Mouse (Mus musculus): ENCODE measurements around the gene Arel1.

Arel1 gene

DNA sequence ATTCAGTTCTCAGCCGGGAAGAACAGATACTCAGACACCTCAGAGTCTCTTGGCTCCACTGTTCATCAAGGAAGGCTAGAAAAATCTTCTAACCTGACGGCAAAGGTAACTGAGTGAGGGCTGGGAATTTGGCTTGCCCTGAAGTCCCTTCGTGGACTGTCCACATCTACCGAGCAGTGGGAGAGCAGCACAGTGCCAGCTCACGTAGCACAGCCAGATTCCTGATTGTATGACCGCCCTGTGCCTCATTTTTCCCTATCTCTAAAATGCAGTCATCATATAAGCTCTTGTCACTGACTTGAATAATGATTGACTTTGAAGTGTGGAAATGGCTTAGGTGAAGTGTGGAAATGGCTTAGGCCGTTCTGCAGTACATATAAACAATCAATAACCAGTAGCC is 66.3 kb downstream of the Arel1 start:
- DNase-seq: no peak

DNA sequence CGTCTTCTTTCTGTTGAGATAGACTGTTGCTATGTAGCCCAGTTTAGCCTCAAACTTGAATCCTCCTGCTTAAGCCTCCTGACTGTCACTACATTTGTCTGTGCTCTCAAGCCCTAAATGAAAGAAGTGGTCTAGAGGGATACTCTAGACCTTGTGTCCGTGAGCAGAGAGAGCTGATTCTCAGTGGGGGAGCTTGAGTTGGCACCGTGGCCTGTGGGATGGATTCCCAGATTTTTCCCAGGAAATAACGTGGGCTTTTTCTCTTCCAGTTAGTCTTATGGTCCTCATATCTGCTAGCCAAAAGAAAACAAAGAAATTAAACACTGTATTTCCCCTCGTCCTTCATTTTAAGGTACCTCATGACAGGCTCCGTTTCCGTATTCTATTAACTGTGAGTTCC is 70.4 kb downstream of the Arel1 start:
- DNase-seq: no peak

DNA sequence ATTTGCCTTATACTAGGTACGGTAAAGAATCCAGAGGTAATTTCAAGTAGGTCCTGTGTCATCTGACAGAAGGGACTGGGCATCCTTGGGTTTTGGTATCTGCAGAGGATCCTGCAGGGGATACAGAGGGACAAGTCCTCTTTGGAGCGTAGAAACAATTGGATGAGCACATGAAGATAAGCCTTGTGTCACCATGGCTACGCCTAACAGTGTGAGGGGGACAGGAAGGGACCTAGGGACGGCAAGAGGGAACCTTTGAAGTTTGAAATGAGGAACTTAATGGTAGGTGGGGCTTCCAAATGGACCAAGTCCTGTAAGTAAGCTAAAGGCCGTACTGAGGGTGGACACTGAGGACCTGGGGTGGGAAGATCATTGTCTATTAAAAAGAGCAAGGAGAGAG is 73.4 kb downstream of the Arel1 start:
- no peak for DNase-seq

DNA sequence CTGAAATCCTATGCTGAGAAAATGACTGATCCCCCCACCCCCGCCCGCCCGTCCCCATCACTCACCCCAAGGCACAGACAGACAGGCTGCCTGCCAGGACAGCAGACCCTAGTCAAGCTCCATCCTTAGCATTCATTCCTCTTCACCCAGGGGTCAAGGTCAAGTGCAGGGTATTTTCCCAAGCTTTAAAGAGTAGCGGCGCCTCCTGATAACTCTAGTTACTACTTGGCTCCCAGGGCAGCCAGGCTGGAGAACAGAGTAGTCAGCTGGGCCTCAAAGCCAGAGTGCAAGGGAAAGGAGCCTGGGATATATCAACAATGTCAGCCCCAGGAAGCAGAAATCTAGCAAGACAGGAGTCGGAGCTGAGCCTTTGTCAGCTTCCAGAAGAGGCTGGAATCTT is 74.5 kb downstream of the Arel1 start:
- no peak for DNase-seq

DNA sequence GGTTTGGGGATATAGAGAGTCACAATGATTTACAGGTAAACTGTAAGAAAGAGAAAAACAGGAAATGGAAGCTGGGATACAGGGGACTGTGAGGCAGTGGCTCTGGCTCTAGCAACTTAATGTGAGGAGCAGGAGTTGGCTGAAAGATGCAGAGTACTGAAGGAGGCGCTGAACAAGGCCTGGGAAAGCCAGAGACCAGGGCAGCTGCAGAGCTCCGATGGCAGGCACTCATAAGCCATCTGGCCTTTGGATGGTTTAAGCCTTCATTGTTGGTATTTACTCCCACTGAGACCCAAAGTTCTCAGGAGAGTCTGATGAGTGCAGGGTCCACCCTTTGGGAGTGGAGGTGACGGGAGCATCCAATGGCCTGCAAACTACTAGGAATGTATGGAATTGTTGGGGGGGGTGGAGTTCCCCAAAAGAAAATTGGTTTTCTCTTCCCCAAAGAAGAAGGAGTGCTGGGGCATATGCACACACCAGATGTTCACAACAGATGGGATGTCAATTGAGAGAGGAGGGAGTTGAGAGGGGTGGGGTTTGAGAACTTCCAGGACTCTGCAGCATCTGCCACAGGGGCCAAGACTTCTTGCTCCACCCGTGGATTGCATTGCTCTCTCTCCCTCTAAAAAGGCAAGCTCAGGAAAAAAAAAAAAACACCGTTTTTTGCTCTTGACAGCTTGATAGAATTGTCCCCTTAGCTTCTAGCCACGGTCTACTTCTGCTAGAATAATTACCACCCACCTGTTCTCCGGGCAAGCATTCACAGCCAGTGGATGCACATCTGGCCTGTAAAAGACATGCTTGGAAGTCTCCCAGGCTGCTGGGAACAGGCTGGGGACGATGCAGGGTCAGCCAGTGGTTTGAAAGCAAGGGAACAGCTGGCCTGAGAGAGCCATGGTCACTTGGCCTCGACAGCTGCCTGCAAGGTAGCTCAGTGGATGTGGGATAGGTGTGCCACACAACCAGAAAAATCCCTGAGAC is 76.8 kb downstream of the Arel1 start:
- DNase-seq: no peak

DNA sequence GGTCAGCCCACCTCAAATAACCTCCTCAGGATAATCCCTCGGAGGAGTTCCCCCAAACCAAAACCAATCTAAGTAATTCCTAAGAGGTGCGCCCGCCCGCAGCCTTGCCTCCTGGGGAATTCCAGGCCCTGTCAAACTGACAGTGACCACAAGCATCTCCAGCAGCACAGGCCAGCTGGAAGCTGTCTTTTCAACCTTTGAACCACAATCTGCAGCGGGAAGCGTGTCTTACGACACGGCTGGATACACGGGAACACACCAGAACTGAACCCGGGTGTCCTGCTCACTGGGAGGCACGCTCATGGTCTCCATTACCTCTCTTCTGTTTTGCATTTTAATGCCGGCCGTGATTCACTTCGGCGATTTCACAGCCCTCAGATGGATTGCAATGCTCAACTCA is 80.4 kb downstream of the Arel1 start:
- no peak for DNase-seq

DNA sequence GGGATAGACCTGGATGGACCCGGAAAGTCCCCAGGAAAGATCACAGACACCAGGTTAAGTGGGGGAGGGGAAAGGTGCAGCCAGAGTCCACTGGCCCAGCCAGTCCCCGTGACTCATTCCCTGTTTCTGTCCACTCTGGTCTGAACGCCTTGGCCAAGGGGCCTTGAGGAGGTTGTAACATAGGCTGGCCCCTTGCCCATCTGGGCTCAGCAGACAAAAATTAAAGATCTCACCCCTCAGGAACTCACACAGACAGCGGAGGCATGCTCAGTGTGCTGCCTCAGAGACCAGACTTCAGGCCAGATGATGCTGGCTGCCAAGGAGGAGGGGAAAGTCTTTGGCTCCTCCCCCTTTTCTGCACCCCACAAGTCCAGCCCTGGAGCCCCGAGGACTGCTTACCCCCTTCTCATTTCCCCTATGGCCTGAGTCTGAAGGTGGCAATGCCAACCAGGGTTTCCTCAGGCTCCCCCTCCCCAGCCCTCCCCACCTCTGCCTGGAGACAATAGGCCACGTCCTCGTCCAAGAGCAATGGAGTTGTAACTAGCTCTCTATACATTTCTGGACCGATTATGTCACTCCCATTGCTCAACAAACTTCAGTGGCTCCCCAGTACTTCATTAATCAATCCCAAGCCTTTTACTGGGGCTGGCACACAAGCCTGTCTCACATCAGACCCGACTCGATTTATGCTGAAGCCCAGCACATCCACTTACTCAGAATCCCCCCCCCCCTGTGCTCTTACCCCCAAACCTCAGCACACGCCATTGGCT is 85.4 kb downstream of the Arel1 start:
- DNase-seq: no peak

DNA sequence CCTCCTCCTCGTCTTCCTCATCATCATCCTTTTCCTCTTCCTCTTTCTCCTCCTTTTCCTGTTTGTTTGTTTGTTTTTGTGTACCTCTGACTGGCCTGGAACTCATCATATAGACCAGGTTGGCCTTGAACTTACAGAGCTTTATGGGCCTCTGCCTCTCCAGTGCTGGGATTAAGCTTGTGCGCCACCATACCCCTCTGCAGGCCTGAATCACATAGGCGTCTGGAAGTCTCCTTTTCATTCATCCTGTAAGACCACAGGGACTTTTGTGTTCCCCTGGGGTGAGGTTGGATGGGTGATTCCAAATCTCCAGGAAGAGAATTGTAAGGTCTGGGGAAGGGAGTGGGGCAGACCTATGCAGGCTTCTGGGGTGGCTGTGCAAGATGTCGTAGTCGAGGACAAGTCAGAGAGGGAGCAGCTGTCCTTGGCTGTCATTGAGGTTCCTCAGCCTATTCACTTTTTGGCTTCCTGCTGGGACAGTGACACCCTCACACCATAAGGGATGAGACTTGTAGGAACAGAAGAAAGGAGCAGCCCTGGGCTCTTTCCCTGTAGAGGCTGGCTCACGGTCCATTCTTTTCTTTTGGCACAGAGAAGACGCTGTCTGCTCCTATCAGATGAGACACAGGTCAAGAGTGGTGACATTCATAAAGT is 86.2 kb downstream of the Arel1 start:
- no peak for DNase-seq

DNA sequence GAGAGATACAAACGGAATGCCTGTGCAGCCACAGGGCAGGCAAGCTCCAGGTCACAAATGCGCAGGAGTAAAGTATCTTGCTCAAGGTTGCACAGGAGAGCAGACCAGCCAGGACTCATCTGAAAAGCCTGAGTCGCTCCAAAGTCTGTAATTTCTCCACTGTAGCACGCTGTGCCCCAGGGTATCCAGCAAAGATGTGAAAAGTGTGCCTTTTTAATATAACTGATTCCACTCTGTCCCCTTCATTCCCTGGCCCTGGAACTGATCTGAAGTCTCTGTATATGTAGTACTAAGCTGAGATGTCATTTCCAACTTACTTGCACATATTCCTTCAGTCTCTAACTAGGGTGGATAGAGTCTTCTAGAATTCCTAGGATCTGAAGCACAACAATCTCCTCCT is 87.9 kb downstream of the Arel1 start:
- no peak for DNase-seq

DNA sequence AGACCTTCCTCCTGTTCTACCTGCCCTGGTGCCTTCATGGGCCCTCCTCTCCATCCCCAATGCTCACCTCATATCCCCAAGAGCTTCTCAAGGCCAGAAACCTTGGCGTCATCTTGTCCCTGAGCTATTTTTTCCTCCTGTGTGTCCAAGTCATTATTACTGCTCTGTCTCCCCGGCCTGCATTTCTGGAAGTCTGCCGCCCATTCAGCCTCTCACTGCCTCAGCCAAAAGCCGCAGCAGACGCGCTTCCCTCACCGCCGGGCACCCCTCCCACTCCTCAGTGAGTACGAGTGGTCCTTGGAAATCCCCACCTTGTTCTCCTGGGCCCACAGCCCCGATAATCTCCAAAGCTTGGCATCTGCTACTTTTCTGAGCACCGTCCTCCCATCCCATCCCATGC is 90.6 kb downstream of the Arel1 start:
- DNase-seq: peak; percentile 63 to 68

DNA sequence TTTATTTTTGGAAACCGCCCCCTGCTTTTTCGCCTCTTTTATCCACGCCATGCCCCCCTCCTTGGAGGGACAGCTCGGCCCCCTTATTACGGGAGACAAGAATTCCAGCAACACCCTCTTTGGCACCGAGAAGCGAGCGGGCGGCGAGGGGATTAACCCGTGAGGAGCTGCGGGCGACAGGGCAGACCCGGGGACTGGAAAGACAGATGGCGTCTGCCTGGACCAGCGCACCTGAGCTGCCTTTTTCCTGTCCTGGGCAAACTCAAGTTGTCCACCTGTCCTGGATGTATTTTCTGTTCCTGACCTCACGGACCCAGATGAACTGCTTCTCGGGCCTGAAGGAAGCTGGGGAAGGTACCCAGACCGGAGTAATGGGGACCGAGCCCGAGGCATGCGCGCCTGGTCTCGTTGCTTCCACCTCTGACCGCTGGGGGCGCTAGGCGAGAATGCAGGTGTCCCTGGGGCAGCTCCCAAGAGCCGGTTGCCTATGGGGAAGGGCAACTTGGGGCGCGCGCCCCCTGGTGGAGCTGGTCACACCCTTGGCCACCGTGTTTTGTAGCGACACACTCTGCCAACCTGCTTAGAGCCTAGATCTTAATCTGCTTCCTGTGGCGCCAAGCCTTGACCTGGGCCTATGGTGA is 94.1 kb downstream of the Arel1 start, which contains the start of gene Ltbp2:
Ltbp2 (minus strand) TSS at position 52 of the 641 bp plus-strand sequence.
- peak; percentile 86 to 89 for DNase-seq

DNA sequence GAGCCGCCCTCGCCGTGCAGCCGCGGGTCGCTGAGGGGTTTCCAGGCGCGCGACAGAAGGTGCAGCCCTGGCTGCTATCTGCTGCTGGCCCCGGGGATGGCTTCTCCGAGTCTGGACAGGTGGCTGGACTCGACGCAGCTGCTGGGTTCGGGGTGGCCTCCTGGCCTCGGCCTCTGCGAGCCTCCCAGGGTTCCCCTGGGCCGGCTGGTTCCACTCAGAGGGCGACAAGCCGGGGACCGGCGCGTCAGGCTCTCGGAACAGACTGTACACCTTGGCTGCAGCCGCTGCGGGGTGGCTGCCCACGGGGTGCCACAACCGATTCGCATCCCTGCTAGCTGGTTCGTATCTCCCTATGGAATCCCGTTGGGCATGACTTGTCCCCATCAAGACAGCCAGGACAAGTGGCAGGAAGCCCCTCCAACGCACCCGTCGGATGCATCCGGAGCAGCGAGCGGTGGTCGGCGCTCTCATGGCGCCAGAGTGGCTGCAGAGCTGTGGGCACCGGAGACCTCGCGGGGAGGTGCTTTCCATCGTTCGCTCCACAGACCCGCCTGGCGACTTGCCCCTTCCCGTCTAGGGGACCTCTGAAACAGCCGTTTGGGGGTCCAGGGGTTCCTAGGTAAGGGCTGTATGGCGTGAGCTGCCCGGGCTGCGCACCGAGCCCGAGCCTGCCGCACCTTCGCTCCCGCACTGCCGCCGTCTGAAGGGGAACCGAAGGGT is 94.8 kb downstream of the Arel1 start:
- DNase-seq: peak; percentile 38 to 40

DNA sequence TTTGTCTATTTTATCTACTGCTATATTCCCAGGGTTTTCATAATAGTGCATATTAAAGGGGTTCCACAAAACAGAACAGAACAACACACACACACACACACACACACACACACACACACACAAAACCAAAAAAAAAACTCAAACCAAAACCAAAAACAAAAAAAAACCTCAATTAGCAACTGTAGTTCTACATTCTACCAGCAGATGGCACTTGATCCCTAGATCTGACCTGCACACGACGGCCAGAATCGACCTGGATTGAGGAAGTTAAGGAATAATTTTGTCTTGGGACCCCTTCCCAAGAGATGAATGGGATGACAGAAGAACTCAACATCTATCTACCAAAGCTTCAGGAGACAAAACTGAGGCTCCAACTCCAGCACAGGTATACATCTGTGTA is 97.3 kb downstream of the Arel1 start:
- peak in 1 of 2 experiments; percentile 28 for DNase-seq

DNA sequence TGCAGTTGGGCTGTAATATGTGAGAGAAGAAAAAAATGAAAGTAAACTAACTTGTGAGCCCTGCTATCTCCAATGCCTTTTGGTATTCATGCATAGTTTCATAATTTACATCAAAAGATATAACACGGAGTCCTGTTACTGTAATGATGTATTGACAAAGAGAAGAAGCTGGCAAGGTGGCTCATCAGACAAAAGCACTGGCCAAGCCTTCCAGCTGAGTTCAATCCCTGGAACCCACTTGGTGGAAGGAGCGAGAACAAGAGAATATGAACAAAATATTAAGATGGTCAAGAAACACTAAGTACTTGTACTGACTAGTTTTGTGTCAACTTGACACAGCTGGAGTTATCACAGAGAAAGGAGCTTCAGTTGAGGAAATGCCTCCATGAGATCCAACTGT is 98.4 kb downstream of the Arel1 start:
- no peak for DNase-seq
